Mouse (Mus musculus): ENCODE results near the gene Gm28048.

Gene Gm28048

GRCm38 (mm10) chr11:22891242-22891641, 90.6 kb downstream of the Gm28048 start:
- no peak for DNase-seq (ENCODE audit: low spot score)

GRCm38 (mm10) chr11:22889224-22889623, 92.7 kb downstream of the Gm28048 start:
- no peak for DNase-seq (ENCODE audit: low spot score)

GRCm38 (mm10) chr11:22886991-22887390, 94.9 kb downstream of the Gm28048 start:
- no peak for DNase-seq (ENCODE audit: low spot score)

- DNase-seq (ENCODE audit: low spot score): no peak
Observed at GRCm38 (mm10) chr11:22885350-22885749, 96.5 kb downstream of the Gm28048 start.

GRCm38 (mm10) chr11:22883676-22884075, 98.2 kb downstream of the Gm28048 start:
- no peak for DNase-seq (ENCODE audit: low spot score)

- DNase-seq (ENCODE audit: low spot score): no peak
Observed at GRCm38 (mm10) chr11:22882926-22883325, 99.0 kb downstream of the Gm28048 start.

- DNase-seq (ENCODE audit: low spot score): no peak
Observed at GRCm38 (mm10) chr11:22880383-22881172, 101.3 kb downstream of the Gm28048 start.

- DNase-seq (ENCODE audit: low spot score): no peak
Observed at GRCm38 (mm10) chr11:22879645-22880044, 102.2 kb downstream of the Gm28048 start.

GRCm38 (mm10) chr11:22876680-22877330, 105.1 kb downstream of the Gm28048 start:
- DNase-seq (ENCODE audit: low spot score): no peak

GRCm38 (mm10) chr11:22875279-22875678, 106.6 kb downstream of the Gm28048 start:
- no peak for DNase-seq (ENCODE audit: low spot score)

- no peak for DNase-seq (ENCODE audit: low spot score)
Observed at GRCm38 (mm10) chr11:22874747-22875146, 107.1 kb downstream of the Gm28048 start.

- no peak for DNase-seq (ENCODE audit: low spot score)
Observed at GRCm38 (mm10) chr11:22873383-22873782, 108.5 kb downstream of the Gm28048 start.

GRCm38 (mm10) chr11:22872307-22872680, 109.6 kb downstream of the Gm28048 start:
- no peak for DNase-seq (ENCODE audit: low spot score)

- no peak for DNase-seq (ENCODE audit: low spot score)
Observed at GRCm38 (mm10) chr11:22871628-22872306, 110.1 kb downstream of the Gm28048 start.

GRCm38 (mm10) chr11:22868582-22868981, 113.3 kb downstream of the Gm28048 start:
- DNase-seq (ENCODE audit: low spot score): no peak

- no peak for DNase-seq (ENCODE audit: low spot score)
Observed at GRCm38 (mm10) chr11:22867691-22868090, 114.2 kb downstream of the Gm28048 start.

GRCm38 (mm10) chr11:22865635-22866246, 116.1 kb downstream of the Gm28048 start:
- DNase-seq (ENCODE audit: low spot score): no peak

- DNase-seq (ENCODE audit: low spot score): peak; percentile 61
Observed at GRCm38 (mm10) chr11:22864305-22865060, 117.4 kb downstream of the Gm28048 start.

GRCm38 (mm10) chr11:22863581-22863980, 118.3 kb downstream of the Gm28048 start:
- no peak for DNase-seq (ENCODE audit: low spot score)

GRCm38 (mm10) chr11:22861315-22861714, 120.6 kb downstream of the Gm28048 start:
- DNase-seq (ENCODE audit: low spot score): no peak

- DNase-seq (ENCODE audit: low spot score): peak; percentile 27
Observed at GRCm38 (mm10) chr11:22860335-22861227, 121.3 kb downstream of the Gm28048 start, which contains the start of gene B3gnt2. Gene B3gnt2, minus strand, starts transcription at chr11:22860961.

All from retina, embryonic 14.5 days (tissue).